Mouse (Mus musculus) CD4-positive, CD25-positive, alpha-beta regulatory T cell, adult 2 months (primary cell): ENCODE measurements around the gene Zfp786.
A peak's percentile ranks its signal among the peaks of the same experiment; 100 is the strongest.
"Not testable (repeated sequence)": the region's sequence is repeated elsewhere in the genome, so short reads cannot be mapped to it uniquely, and the experiment has no call there.

ENCODE experiments used
- DNase-seq: peaks from one replicate; pipeline ENCODE4 v3.0.0-alpha.2; 2012; ENCODE audit warnings: low read depth, low spot score

Zfp786 gene

GRCm38 (mm10) chr6:47830104-47831078, at the start of gene Zfp786:
TSS of gene Zfp786 (minus strand) at chr6:47830867.
- DNase-seq = peak; percentile 94

- no peak for DNase-seq
These were observed 49.5 kb upstream of the Zfp786 start for GRCm38 (mm10) chr6:47880166-47880565.

- DNase-seq = no peak
These were observed 48.5 kb upstream of the Zfp786 start for GRCm38 (mm10) chr6:47879049-47879716.

GRCm38 (mm10) chr6:47878593-47878992, 47.9 kb upstream of the Zfp786 start:
- no peak for DNase-seq

GRCm38 (mm10) chr6:47878133-47878514, 47.5 kb upstream of the Zfp786 start:
- DNase-seq = no peak

- peak; percentile 77 for DNase-seq
These were observed 46.9 kb upstream of the Zfp786 start for GRCm38 (mm10) chr6:47877461-47878132.

- DNase-seq = no peak
These were observed 46.4 kb upstream of the Zfp786 start, which contains the start of gene Zfp282 for GRCm38 (mm10) chr6:47877058-47877457. TSS of gene Zfp282 (plus strand) at chr6:47877204.

GRCm38 (mm10) chr6:47872266-47872665, 41.6 kb upstream of the Zfp786 start:
- no peak for DNase-seq

GRCm38 (mm10) chr6:47857729-47858128, 27.1 kb upstream of the Zfp786 start:
- DNase-seq = not testable (repeated sequence)

- DNase-seq = no peak
These were observed 26.6 kb upstream of the Zfp786 start for GRCm38 (mm10) chr6:47857241-47857640.

GRCm38 (mm10) chr6:47845779-47846178, 15.1 kb upstream of the Zfp786 start:
- DNase-seq = no peak

- no peak for DNase-seq
These were observed 11.7 kb upstream of the Zfp786 start for GRCm38 (mm10) chr6:47842337-47842736.

- no peak for DNase-seq
These were observed 11.2 kb upstream of the Zfp786 start for GRCm38 (mm10) chr6:47841831-47842230.

GRCm38 (mm10) chr6:47841077-47841476, 10.4 kb upstream of the Zfp786 start:
- DNase-seq = no peak

- no peak for DNase-seq
These were observed 7.0 kb upstream of the Zfp786 start for GRCm38 (mm10) chr6:47837630-47838029.

- DNase-seq = peak; percentile 64
These were observed 5.4 kb upstream of the Zfp786 start for GRCm38 (mm10) chr6:47835984-47836521.

- peak; percentile 96 for DNase-seq
These were observed 4.9 kb upstream of the Zfp786 start, which contains the start of gene Zfp398 for GRCm38 (mm10) chr6:47835482-47835983. TSS of gene Zfp398 (plus strand) at chr6:47835661.

GRCm38 (mm10) chr6:47832220-47832619, 1.6 kb upstream of the Zfp786 start:
- DNase-seq = no peak

GRCm38 (mm10) chr6:47828950-47829349, 1.7 kb downstream of the Zfp786 start:
- peak; percentile 45 for DNase-seq

GRCm38 (mm10) chr6:47827462-47827861, 3.2 kb downstream of the Zfp786 start:
- no peak for DNase-seq

- DNase-seq = no peak
These were observed 6.4 kb downstream of the Zfp786 start for GRCm38 (mm10) chr6:47824241-47824640.
